ENCODE assay signal across 8 mouse cellular contexts in the genomic region with DNA sequence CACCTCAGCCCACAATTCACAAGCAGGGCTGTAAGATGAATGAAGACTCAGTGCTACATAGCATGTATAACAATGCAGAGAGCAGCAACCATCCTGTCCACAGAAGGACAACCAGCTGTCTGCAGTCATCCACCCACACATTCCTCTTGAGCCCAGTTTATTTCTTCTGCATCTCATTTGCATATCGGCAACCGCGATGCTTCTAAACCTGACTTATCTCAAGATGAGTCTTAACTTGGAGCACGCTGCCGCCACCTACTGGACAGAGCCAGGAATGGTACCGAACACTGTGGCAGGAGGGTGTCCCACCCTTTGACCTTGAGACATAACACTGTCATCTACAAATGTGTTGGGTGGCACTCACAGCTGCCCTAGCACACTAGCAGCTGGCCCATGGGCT. TPM values are rescaled to one million over a fixed set of nuclear protein-coding genes. Genes with fewer than 3 reads are reported as not detected.
DNase-seq lines count a peak whose midpoint lies in the region; ATAC-seq and TF ChIP-seq lines count a peak whose summit lies in the region.

No protein-coding gene starts in this region.

- H3K27ac ChIP-seq in stomach, postnatal 0 days (replicated peaks) = no peak overlapping the region

- no peak overlapping the region for H3K9ac ChIP-seq in stomach, postnatal 0 days (ENCODE audit: low read length)

- H3K36me3 ChIP-seq in stomach, postnatal 0 days (ENCODE audit: control insufficient read depth, insufficient read depth, low read length) = no peaks in the 10 kb centered on the region

- H3K4me3 ChIP-seq in stomach, postnatal 0 days (ENCODE audit: low read depth, low read length) = no peak overlapping the region

- no peak for TF ChIP-seq EP300 in stomach, postnatal 0 days (optimal IDR thresholded peaks at IDR 0.05)

- intact Hi-C loops in heart, postnatal 14 days (cut with DNase I) = no loop called here

- ATAC-seq in stomach, postnatal 0 days (ENCODE audit: low FRiP score, low TSS enrichment) = no peak

- no peaks in the 10 kb centered on the region for H3K9me3 ChIP-seq in stomach, postnatal 0 days (ENCODE audit: control insufficient read depth, low read length)

- WGBS in stomach, postnatal 0 days = 28% methylated on average over 6 of the region's 6 CpGs

- 0 out of 2 replicates have a peak, but pooled peaks cover 2% of the 10 kb centered on the region for H3K4me1 ChIP-seq in stomach, postnatal 0 days (replicated peaks; ENCODE audit: control insufficient read depth, insufficient read depth)

- TF ChIP-seq CTCF in brain, embryonic 14.5 days (IDR thresholded peaks at IDR 0.05; ENCODE audit: borderline replicate concordance, extremely low read depth, insufficient read depth, insufficient read length) = peak; percentile 56; the same call in 1 of the 2 replicates
- peak; percentile 73 for TF ChIP-seq CTCF in stomach, postnatal 0 days (IDR thresholded peaks at IDR 0.05; ENCODE audit: low read depth)

- H3K4me2 ChIP-seq in stomach, postnatal 0 days (replicated peaks; ENCODE audit: low read depth) = no peak overlapping the region

- no peak for TF ChIP-seq POLR2A in brain, embryonic 14.5 days (IDR thresholded peaks at IDR 0.05; ENCODE audit: borderline replicate concordance, extremely low read depth, insufficient read depth, insufficient read length, poor library complexity, severe bottlenecking)

- no peaks in the 10 kb centered on the region; the same call in 1 of the 2 replicates for H3K27me3 ChIP-seq in stomach, postnatal 0 days (ENCODE audit: control insufficient read depth, insufficient read depth, low read length)

- DNase-seq in adrenal gland, postnatal 10 days = peak; percentile 10
- DNase-seq in adrenal gland, adult 8-10 months = no peak
- DNase-seq in layer of hippocampus, adult 11-12 months (ENCODE audit: low spot score) = peak; percentile 27
- DNase-seq in layer of hippocampus, adult 9-10 months (ENCODE audit: low spot score) = no peak
- DNase-seq in brain, embryonic 14.5 days (ENCODE audit: low read depth) = peak; percentile 22
- DNase-seq in heart, postnatal 14 days = peak; percentile 17 to 21
- DNase-seq in lung, postnatal 10 days = peak; percentile 17
- peak; percentile 39 for DNase-seq in stomach, postnatal 0 days (ENCODE audit: low spot score)

RNA-seq across cellular contexts. Expression of a gene that starts 3.1 kb away (rescaled TPM):
- under 1 TPM; 0.36 to 1.00 TPM for total RNA-seq in adrenal gland, postnatal 10 days (2021)
- total RNA-seq in adrenal gland, adult 8-10 months (2022) = not detected
- 0.11 TPM in 1 of 2 replicates, not detected in the other for polyA plus RNA-seq in brain, embryonic 14.5 days (2012; rRNA removed)
- total RNA-seq in heart, postnatal 14 days (2021) = under 1 TPM in 1 of 2 experiments, not detected in 1; 0.17 TPM
- polyA plus RNA-seq in stomach, postnatal 0 days (2015; fragmentation: Nextera tagmentation; extraction: Ambion mirVana) = 1.5 and 1.9 TPM in 2 replicates

RNA-seq across cellular contexts. Expression of a gene that starts 13.0 kb away (rescaled TPM):
- not detected for total RNA-seq in adrenal gland, postnatal 10 days (2021)
- total RNA-seq in adrenal gland, adult 8-10 months (2022) = not detected
- not detected in 2 replicates for polyA plus RNA-seq in brain, embryonic 14.5 days (2012; rRNA removed)
- not detected for total RNA-seq in heart, postnatal 14 days (2021)
- 0.29 and 0.46 TPM in 2 replicates for polyA plus RNA-seq in stomach, postnatal 0 days (2015; fragmentation: Nextera tagmentation; extraction: Ambion mirVana)

RNA-seq across cellular contexts. Expression of a gene that starts 15.2 kb away (rescaled TPM):
- total RNA-seq in adrenal gland, postnatal 10 days (2021) = not detected
- not detected for total RNA-seq in adrenal gland, adult 8-10 months (2022)
- polyA plus RNA-seq in brain, embryonic 14.5 days (2012; rRNA removed) = not detected in 2 replicates
- not detected for total RNA-seq in heart, postnatal 14 days (2021)
- polyA plus RNA-seq in stomach, postnatal 0 days (2015; fragmentation: Nextera tagmentation; extraction: Ambion mirVana) = not detected in 2 replicates

RNA-seq across cellular contexts. Expression of a gene that starts 27.5 kb away (rescaled TPM):
- total RNA-seq in adrenal gland, postnatal 10 days (2021) = not detected
- not detected for total RNA-seq in adrenal gland, adult 8-10 months (2022)
- polyA plus RNA-seq in brain, embryonic 14.5 days (2012; rRNA removed) = not detected in 2 replicates
- 10 to 100 TPM in 1 of 2 experiments, 1 to 10 TPM in 1; 7.4 to 10.7 TPM for total RNA-seq in heart, postnatal 14 days (2021)
- polyA plus RNA-seq in stomach, postnatal 0 days (2015; fragmentation: Nextera tagmentation; extraction: Ambion mirVana) = 1,000 and 1,066 TPM in 2 replicates

RNA-seq across cellular contexts. Expression of a gene that starts 37.5 kb away (rescaled TPM):
- total RNA-seq in adrenal gland, postnatal 10 days (2021) = not detected
- total RNA-seq in adrenal gland, adult 8-10 months (2022) = not detected
- polyA plus RNA-seq in brain, embryonic 14.5 days (2012; rRNA removed) = not detected in 2 replicates
- total RNA-seq in heart, postnatal 14 days (2021) = not detected
- not detected in 2 replicates for polyA plus RNA-seq in stomach, postnatal 0 days (2015; fragmentation: Nextera tagmentation; extraction: Ambion mirVana)

Comparison
In these comparisons a context has a peak if more than half of its experiments do, and no peak if none do; other contexts are left out.
1. DNase-seq: peak in adrenal gland, postnatal 10 days (single experiment), layer of hippocampus, adult 11-12 months (single experiment), brain, embryonic 14.5 days (single experiment), heart, postnatal 14 days (2 of 2), lung, postnatal 10 days (single experiment) and stomach, postnatal 0 days (single experiment); none in adrenal gland, adult 8-10 months (single experiment) and layer of hippocampus, adult 9-10 months (single experiment).